Mouse (Mus musculus): ENCODE measurements around the gene Sgcd.

Gene Sgcd

DNA sequence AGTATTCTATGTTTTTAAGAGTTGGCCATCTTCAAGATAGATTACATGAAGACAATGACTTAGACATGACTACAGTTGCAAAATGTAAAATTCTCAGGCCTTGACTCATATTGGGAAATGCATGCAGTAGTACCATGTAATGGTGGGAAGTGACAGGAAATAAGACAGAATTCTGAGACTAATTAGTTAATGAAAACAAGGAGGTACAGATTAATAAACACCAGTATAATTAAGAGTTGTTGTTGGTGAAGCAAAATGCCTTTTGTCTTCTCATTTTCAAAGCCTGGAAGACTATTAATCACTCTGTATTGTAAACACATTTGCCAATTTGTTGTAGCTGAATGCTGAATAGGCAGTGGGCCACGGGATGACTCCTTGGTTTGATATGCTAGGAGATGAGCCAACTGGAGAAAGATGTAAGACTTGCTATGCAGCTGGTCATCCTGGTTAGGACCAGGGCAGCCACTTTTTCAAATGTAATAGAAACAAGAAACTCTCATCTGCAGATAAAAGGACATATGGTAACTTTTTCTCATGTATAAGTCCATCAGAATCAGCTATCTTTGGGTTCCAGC is 983.4 kb downstream of the Sgcd start:
- no peak for DNase-seq (ENCODE audit: low spot score)

DNA sequence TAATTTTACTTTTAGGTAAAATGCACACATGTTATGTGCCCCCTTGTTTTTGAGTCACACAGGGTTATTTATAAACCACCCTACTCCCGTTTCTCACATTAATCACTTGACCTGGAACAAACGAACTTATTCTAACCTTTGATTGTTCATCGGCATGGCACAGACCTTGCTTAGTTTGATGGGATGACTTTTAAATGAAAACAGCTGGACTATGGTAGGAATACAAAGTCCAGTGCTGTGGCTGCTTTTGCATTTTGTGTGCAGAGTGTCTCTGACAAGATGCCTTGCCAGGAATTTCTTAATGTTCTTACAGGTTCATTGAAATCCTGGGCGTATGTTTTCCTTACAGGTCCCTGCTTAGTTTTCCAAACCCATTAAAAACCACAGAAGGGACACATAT is 1049.5 kb downstream of the Sgcd start:
- no peak for DNase-seq (ENCODE audit: low spot score)

DNA sequence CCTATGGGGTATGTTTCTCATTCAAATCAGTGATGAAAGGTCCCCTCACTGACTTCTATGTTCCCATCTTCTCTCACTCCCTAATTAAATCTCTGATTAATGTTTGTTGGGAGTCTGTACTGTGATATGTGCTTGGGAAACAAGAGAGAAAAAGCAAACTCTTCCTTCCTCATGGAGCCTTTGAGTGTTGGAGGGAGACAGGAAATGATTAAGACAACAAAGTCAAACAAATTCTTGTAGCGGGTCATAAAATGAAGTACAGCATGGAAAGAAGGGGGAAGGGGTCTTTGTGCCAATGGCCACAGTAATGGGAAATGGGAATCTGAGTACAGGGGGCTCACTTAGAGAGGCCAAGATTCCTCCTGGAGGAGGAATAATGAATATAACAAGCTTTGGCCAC is 1063.8 kb downstream of the Sgcd start:
- DNase-seq (ENCODE audit: low spot score): no peak

DNA sequence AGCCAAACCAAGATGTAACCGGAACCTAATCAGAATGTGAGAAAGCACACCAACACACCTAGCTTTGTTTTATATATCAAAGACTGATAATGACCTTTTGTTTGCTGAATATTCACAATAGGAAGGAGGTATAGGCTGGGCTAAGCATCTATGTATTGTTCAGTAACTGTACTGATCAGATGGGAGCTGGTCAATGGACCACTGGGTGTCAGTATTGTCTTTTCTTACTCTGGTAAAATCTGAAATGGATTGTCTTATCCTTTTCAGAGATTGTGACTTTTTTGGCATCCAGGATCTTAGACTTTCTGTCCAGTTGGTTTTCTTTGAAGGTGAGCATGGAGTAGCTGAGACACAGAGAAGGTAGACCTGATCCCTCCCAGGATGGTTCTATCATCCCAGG is 1068.5 kb downstream of the Sgcd start:
- peak; percentile 10 for DNase-seq (ENCODE audit: low spot score)

DNA sequence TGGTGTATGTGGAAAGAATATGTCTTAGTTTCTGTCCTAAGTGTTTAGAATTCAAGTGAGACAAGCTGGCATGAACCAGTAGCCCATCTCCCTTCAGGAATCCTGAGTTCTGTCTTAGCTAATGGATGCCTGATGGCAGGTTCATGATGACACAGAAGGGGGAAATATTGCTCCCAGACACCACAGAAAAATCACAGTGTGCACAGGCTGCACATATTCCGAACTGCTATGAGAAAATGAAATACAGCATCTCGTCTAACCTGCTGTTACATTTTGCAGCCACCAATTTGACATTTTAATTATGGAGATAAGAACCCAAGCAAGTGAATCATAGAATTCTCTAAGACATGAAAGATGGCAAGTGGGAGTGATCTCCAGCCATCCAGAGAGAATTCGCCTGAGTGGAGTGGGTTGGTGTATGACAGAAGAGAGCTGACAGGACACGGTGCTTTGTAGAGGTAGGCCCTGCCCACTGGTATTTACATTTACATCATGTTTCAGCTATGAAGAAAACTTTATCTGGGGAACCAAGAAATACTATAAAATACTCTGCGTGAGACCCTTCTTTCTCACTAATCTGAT is 1076.0 kb downstream of the Sgcd start:
- DNase-seq (ENCODE audit: low spot score): peak; percentile 3

DNA sequence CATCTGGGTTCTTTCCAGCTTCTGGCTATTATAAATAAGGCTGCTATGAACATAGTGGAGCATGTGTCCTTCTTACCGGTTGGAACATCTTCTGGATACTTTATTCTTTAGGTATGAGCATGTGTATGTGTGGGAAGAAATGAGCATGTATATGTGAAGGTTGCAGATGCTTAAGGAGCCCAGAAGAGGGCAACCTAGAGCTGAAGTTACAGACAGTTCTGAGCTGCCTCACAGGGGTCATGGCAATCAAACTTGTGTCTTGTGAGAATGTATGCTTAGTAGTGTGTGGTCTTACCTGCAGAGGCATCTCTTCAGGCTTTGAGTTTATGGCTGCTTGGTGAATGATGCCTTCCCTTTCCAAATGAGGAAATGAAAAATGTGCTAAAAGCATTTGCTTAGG is 1084.5 kb downstream of the Sgcd start:
- DNase-seq (ENCODE audit: low spot score): no peak

DNA sequence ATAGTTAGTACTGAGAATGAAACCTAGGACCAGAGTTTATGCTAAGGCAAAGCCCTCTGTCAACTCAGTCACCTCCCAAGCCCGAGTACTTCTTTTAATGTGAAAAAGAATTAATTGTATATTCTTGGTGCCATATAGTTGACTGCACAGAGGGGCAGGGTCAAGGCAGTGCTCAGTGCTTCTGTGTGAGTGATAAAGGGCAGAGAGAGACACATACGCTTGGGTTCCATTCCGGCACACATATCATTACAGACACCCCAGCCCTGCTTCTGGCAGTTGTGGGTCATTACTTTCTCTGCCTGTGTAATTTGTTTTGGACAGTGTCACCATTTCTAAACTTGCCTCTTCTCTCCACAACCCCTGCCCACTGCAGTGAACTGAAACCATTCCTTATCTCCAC is 1099.7 kb downstream of the Sgcd start:
- DNase-seq (ENCODE audit: low spot score): no peak

DNA sequence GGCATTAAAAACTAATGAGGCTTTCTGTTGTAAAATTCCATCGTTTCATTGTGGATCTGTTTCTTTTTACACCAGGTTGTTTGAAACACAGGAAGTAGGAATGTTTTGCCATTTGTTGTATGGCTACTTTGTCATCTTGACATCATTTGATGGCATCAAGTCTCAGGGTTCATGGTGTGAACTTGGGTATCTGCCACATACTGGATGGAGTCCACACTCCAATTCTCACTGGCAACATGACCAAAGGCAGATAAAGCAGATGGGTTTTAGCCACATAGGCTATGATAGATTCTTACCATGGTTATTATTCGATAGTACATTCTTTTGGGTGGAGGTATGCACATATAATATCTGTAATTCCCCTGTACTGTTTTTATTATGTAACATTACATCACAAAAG is 1106.3 kb downstream of the Sgcd start:
- DNase-seq (ENCODE audit: low spot score): no peak

DNA sequence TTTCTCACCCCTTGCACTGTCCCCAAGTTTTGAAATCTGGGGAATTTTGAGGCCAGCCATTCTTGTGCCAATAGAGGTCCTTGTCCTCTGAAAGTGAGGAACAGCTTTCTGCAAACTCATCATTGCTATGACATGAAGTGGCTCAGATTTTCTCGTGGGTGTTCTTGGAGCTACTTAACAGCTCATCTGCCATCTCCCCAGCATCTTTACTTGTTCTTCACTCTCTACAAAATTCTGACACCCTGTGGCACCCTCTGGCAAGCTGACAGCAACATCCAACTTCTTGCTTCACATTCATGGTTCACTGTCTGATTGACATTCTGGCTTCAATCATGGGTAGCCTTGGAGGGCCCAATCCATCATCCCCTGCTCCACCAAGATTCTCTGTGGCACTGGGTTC is 1113.0 kb downstream of the Sgcd start:
- no peak for DNase-seq (ENCODE audit: low spot score)

DNA sequence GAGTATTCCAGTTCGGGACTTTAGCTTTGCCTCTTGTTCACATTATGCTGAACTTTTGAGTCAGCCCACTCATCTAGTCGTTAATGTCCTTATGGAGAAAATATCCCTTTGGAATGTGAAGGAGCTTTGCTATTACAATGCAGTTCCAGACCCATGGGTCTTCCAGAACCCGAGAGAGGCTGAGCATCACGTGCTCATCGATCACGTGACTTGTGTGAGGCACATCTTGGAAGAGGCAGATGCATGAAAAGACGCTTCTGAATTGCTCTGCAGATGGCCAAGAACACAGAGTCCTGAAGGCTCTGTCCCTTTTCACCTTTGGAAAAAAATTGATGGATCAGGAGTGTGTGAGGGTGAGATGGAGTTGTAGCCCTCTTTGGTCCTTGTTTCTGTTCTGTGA is 1120.2 kb downstream of the Sgcd start:
- DNase-seq (ENCODE audit: low spot score): no peak

DNA sequence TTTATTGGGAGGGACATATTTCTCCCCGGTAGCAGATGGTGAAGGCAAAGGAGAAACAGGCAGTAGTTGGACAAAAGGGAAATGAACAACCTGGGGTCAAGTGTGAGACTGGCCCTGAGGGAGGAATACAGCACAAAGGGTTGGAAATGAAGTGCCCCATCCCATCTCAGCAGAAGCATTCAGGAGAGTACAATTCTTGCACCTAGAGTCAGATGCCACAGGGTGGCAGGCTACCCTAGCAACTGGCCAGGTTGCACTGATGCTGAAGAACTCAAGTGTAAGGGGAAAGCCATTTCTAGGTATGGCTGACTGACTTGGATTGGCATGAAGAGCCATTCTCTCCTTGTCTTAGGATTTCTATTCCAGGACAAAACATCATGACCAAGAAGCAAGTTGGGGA is 1124.0 kb downstream of the Sgcd start:
- DNase-seq (ENCODE audit: low spot score): no peak

DNA sequence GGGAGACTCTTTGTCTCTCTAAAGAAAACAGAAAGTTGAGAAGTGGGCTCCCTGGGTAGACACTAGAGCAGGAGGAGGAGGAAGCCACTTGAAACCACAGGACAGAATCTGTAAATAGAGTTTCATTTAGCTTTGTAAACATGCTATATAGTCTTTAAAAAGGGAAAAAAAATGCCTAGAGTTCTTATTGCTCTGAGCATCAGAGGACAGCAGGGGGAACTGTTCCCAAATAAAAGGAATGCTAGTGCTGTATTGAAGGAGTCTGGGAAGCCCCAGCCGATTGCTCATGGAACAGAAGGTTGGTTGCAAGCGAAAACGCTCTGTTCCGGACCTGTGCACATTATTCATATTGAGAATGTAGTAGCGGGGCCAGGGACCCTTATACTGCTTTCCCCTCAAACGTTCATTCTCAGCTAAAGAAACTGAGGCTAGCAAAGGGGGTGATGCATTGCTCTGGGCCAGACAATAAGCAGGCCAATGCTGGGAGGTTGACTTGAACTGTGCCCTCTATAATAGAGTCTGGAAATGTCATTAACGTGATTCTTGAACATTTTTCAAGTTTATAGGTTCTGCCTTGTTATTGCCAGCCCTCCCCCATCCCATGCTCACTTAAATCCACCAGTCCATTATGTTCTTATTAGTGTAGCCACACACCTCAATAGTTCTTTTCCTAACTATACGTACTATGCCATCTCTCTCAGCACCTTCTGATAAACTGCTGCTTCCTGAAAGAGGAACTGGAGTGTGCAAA is 1140.4 kb downstream of the Sgcd start:
- peak; percentile 36 for DNase-seq (ENCODE audit: low spot score)

DNA sequence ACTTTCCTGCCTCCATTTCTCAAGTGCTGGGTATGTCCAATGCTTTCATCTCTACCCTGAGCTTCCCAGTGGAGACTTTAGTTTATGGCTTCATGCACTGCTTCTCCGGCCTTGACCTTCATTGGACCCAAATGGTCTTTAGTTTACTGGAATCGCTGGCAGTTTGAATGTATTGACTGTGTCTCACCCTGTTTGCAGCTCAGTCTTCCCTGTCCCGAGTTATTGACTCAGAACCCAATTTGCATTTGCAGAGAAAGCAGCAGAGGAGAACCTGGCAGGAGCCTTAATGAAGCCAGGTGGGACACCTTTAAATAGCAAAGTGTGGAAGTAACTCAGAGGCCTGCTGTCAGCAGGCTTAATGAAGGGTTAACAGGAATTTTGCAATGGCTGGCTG is 1140.9 kb downstream of the Sgcd start:
- no peak for DNase-seq (ENCODE audit: low spot score)

DNA sequence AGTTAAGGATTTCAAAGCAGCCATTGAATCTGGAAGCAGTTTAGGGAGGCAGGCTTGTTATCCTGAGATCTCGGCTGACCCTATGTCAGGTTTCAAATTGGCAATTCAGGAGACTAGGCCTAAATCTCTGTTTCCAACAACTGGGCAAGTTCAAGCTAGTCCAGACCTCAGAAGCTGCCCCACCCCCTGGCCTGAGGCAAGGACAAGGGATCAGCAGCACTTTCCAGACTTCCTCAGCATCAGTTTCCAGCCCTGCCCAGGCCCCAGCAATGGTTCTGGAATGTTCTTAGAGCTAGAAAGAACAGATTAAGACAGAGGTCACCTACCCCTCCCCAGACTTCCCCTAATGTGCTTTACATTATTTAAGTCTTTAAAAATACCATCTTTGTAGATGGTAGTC is 1142.1 kb downstream of the Sgcd start:
- DNase-seq (ENCODE audit: low spot score): no peak

Measured in layer of hippocampus, adult 9-10 months (tissue).